Mouse (Mus musculus) kidney, embryonic 16.5 days (tissue): ENCODE results near the gene Klk1b3. TPM values are rescaled to one million over a fixed set of nuclear protein-coding genes. Genes with fewer than 3 reads are reported as not detected.
"Not testable (repeated sequence)": the region's sequence is repeated elsewhere in the genome, so short reads cannot be mapped to it uniquely, and the experiment has no call there.

Experiments
- ATAC-seq: fragments of 200-750 bp; cut with Nextera tagmentation; 2 replicates; pipeline ENCODE4 v1.8.0; 2017; ENCODE audit warnings: moderate TSS enrichment; ENCODE audit not compliant: low FRiP score, low TSS enrichment
- H3K27ac ChIP-seq: fragments of 300-500 bp; sonication (generic); 2 replicates; pipeline ENCODE4 v1.5.1; 2014; ENCODE audit warnings: low read length
- H3K27me3 ChIP-seq: fragments of 300-500 bp; sonication (generic); 2 replicates; pipeline ENCODE4 v1.6.1; 2014; ENCODE audit warnings: low read length, control low read depth, mixed read lengths; ENCODE audit not compliant: insufficient read depth
- H3K36me3 ChIP-seq: fragments of 300-500 bp; sonication (generic); 2 replicates; pipeline ENCODE4 v1.6.1; 2014; ENCODE audit warnings: low read length, control low read depth, mixed read lengths; ENCODE audit not compliant: insufficient read depth
- H3K4me1 ChIP-seq: fragments of 300-500 bp; sonication (generic); 2 replicates; pipeline ENCODE4 v1.6.1; 2014; ENCODE audit warnings: low read length, control low read depth, mixed read lengths; ENCODE audit not compliant: insufficient read depth
- H3K4me2 ChIP-seq: fragments of 300-500 bp; sonication (generic); replicated peaks from 2 replicates; pipeline ENCODE4 v1.6.1; 2014; ENCODE audit warnings: low read depth, low read length
- H3K4me3 ChIP-seq: fragments of 300-500 bp; sonication (generic); 2 replicates; pipeline ENCODE4 v1.5.1; 2014; ENCODE audit warnings: mild to moderate bottlenecking, low read length
- H3K9ac ChIP-seq: fragments of 300-500 bp; sonication (generic); replicated peaks from 2 replicates; pipeline ENCODE4 v1.6.1; 2014; ENCODE audit warnings: low read length
- H3K9me3 ChIP-seq: fragments of 300-500 bp; sonication (generic); 2 replicates; pipeline ENCODE4 v1.6.1; 2016; ENCODE audit warnings: low read length, control low read depth
- WGBS: fragments of 180-500 bp; shearing (Covaris S2); extraction: QIAGEN DNeasy Blood & Tissue Kit; methylation state at CpG from one replicate; pipeline ENCODE4 v1.1.7; 2014; 5-methylcytosine and 5-hydroxymethylcytosine counted together
- polyA plus RNA-seq: library from polyadenylated mRNA; unstranded; fragments of >200 nt; fragmentation: Nextera tagmentation; extraction: Ambion mirVana; gene quantifications from 2 replicates; pipeline ENCODE4 v1.2.1, GENCODE M21; 2015

Gene Klk1b3
- polyA plus RNA-seq, 1 experiment from 2014 or later, result 0.19 TPM

GRCm38 (mm10) chr7:44250732-44251275 is 52.8 kb downstream of the Klk1b3 start:
- H3K4me1 ChIP-seq, result peaks cover 20% of the 10 kb centered on the region
- not testable (repeated sequence) for H3K4me2 ChIP-seq, H3K9ac ChIP-seq, H3K9me3 ChIP-seq, H3K4me3 ChIP-seq, H3K27ac ChIP-seq, ATAC-seq, H3K27me3 ChIP-seq
- peaks cover 49% of the 10 kb centered on the region for H3K36me3 ChIP-seq
- 90% methylated on average over 17 of the region's 17 CpGs for WGBS

Other genes starting within 250 kb of the Klk1b3 start
- gene Klk1b8, start 247.5 kb upstream of the Klk1b3 start, polyA plus RNA-seq, result not detected in 2 replicates
- gene Klk1b1, start 231.4 kb upstream of the Klk1b3 start, polyA plus RNA-seq, result not detected in 2 replicates
- gene Klk1b9, start 222.1 kb upstream of the Klk1b3 start, polyA plus RNA-seq, result not detected in 2 replicates
- gene Klk1b11, start 202.3 kb upstream of the Klk1b3 start, polyA plus RNA-seq, result not detected in 2 replicates
- not detected in 2 replicates for gene Klk1b26, start 186.0 kb upstream of the Klk1b3 start, polyA plus RNA-seq
- not detected in 2 replicates for gene Klk1b27, start 145.9 kb upstream of the Klk1b3 start, polyA plus RNA-seq
- not detected in 2 replicates for gene Klk1b21, start 95.9 kb upstream of the Klk1b3 start, polyA plus RNA-seq
- gene Klk1b22, start 85.5 kb upstream of the Klk1b3 start, polyA plus RNA-seq, result not detected in 2 replicates
- not detected in 2 replicates for gene Klk1b16, start 61.4 kb upstream of the Klk1b3 start, polyA plus RNA-seq
- not detected in 2 replicates for gene Klk1b24, start 10.0 kb upstream of the Klk1b3 start, polyA plus RNA-seq
- not detected in 2 replicates for gene Klk1b4, start 9.2 kb downstream of the Klk1b3 start, polyA plus RNA-seq
- gene Klk1b5, start 17.8 kb downstream of the Klk1b3 start, polyA plus RNA-seq, result 0.15 TPM in 1 of 2 replicates, not detected in the other
- gene Klk1, start 27.2 kb downstream of the Klk1b3 start, polyA plus RNA-seq, result 7.2 and 10.9 TPM in 2 replicates
- gene Gm36864, start 38.0 kb downstream of the Klk1b3 start, polyA plus RNA-seq, result 0.26 TPM in 1 of 2 replicates, not detected in the other
- gene 1700028J19Rik, start 48.5 kb downstream of the Klk1b3 start, polyA plus RNA-seq, result 1.9 and 2.0 TPM in 2 replicates
- gene 2410002F23Rik, start 48.5 kb downstream of the Klk1b3 start, polyA plus RNA-seq, result 178 and 180 TPM in 2 replicates
- not detected in 2 replicates for gene Acp4, start 59.2 kb downstream of the Klk1b3 start, polyA plus RNA-seq
- not detected in 2 replicates for gene Gm15517, start 63.3 kb downstream of the Klk1b3 start, polyA plus RNA-seq
- 3.6 and 5.8 TPM in 2 replicates for gene Clec11a, start 108.7 kb downstream of the Klk1b3 start, polyA plus RNA-seq
- 1.5 and 1.7 TPM in 2 replicates for gene Shank1, start 112.1 kb downstream of the Klk1b3 start, polyA plus RNA-seq
- 2.7 and 3.4 TPM in 2 replicates for gene Syt3, start 185.9 kb downstream of the Klk1b3 start, polyA plus RNA-seq
- 0.64 and 1.1 TPM in 2 replicates for gene 1700008O03Rik, start 187.6 kb downstream of the Klk1b3 start, polyA plus RNA-seq
- gene Lrrc4b, start 230.8 kb downstream of the Klk1b3 start, polyA plus RNA-seq, result 0.25 and 0.32 TPM in 2 replicates